Mouse (Mus musculus) kidney, postnatal 25 days (tissue): ENCODE measurements around the gene Prn.

Experiments
- DNase-seq, 2 experiments: peaks; one replicate each; pipeline ENCODE4 v3.0.0; 2021; ENCODE audit warnings: mixed read lengths in 2 of 2

The Prn gene

DNA sequence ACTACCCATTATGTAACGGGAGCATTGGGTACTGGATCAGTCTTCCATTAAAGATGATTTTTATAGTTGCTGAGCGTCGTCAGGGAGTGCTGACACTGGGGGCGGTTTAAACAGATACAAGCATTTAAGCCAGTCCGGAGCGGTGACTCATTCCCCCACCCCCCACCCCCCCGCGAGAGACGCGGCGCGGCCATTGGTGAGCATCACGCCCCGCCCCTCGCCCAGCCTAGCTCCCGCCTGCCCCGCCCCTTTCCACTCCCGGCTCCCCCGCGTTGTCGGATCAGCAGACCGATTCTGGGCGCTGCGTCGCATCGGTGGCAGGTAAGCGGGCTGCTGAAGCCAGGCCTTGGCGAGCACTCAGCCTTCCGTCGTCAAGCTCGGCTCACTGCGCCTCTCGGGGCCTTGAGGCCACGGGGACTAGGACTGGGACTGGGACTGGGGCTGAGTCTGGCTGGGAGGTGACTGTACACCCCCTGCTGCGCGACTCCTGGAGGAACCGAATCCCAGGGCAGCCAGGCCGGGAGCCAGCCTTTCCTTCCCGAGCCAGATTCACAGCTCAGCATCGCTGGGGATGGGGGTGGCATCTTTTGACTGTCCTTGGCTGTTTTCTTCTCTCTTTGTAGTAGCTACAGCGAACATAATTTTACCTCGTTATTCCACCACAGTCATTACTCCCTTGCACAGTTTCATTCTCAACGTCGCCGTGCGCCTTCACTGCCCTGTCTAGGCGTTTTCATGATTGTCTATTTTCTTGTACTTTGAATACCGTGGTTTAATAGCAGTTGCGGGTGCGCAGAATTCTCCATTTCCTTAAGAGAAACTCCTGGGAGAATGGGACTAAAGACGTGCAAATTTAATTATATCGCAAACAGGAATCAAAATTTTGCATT, at the start of gene Prn, which contains the start of gene Prnp:
TSS of gene Prn (plus strand) at position 275 of the 890 bp plus-strand sequence.
TSS of gene Prnp (plus strand) at position 246 of the 890 bp plus-strand sequence.
- peak; percentile 95 to 96 for DNase-seq

- no peak for DNase-seq
These were observed 47.0 kb upstream of the Prn start for GRCm38 (mm10) chr2:131862617-131863275.

- no peak for DNase-seq
These were observed 46.3 kb upstream of the Prn start for GRCm38 (mm10) chr2:131863472-131863871.

- DNase-seq: no peak
These were observed 45.4 kb upstream of the Prn start for GRCm38 (mm10) chr2:131864262-131864796.

DNA sequence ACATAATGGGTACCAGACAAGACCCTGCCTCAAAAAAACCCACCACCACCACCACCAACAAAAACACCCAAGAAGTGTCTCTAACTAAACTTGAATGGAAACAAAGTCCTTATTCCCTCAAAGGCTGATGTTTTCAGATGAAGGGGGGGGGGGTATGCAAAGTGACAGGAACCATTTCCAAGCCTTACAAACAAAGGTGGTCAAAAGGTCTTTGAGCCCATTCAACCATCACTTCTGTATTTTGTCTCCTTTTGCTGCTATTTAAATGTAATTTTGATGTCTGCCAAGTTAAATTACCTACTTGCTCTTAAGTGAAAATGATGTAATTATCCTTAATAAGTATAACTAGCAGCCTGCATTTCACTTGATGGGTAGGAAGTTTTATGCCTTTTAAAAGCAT, 43.1 kb upstream of the Prn start:
- no peak for DNase-seq

DNA sequence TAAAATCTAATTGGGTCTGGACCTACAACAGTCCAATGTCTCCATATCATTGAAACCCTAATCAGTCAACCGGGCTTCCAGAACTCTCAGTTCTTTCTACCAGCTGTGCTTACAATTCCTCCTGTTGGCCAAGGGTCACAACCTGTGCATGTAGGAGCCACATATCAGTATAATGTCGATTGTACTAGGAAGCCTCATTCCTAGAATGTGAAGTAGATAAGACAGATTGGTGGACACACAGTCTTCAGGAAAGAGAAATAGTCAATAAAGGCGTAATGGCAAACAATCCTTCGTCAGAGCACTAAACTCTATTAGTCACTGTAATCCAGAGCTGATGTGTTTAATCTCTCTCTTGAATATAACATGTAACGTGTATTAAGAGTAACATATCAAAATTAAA, 40.8 kb upstream of the Prn start:
- DNase-seq: no peak

DNA sequence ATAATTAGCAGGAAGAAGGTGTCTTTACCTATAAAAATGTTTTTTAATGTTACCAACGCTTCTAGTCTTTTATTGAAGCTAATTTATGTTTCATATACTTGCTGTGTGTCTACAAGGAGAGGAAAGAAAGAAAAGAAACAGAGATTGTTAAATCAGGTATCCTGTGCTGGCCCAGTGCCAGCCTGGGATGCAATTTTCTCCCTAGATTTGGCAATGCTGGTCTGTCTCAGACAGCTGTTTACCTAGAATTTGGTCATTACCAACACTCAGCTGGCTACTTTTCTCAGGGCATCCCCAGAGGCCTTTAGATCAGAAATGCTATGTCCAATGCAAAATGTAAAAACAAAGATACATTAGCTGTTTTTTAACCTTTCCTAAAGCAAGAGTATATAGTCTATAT, 36.4 kb upstream of the Prn start:
- DNase-seq: no peak

GRCm38 (mm10) chr2:131876551-131877265, 33.0 kb upstream of the Prn start:
- no peak for DNase-seq

- DNase-seq: peak in 1 of 2 experiments; percentile 17
These were observed 28.0 kb upstream of the Prn start for GRCm38 (mm10) chr2:131881766-131882165.

- DNase-seq: no peak
These were observed 26.6 kb upstream of the Prn start for GRCm38 (mm10) chr2:131883136-131883535.

- DNase-seq: no peak
These were observed 23.1 kb upstream of the Prn start for GRCm38 (mm10) chr2:131886503-131887160.

DNA sequence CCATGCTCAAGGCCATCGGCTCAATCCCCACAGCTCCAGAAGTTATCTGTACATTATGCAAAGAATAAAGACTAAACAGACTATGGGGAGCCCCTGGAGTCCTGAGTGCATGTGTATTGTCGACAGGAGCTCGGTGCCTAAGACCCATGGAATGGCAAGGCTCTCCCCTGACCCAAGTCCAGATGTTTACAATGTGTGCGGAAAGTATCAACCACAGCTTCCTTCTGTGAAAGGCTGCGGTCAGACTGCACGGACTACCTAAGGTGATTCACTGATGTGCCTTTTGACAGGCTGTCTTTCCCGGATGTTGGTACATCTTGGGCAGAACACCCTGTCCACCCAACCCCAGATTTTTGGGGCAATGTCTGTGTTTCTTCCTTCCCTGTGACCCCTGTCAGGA, 21.5 kb upstream of the Prn start:
- no peak for DNase-seq

- DNase-seq: no peak
These were observed 17.2 kb upstream of the Prn start for GRCm38 (mm10) chr2:131892534-131892933.

- no peak for DNase-seq
These were observed 14.7 kb upstream of the Prn start for GRCm38 (mm10) chr2:131895106-131895505.

DNA sequence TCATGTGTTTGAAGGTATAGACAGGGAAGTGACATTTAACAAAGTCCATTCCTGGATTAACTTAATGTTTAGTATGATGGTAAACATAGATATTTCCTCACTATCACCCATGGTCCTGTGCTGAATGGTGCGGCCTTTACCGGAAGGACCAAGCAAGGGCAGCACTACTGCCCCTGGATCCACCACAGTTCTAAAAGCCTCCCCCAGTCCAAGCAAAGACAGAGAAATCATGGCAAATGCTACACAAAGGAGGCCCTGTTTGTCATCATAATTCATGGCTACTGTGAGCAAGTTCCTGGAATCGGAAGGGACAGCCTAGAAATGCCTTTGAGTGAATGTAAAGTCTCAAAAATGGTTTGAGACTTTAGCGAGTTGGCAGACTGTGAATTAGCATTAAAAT, 13.7 kb upstream of the Prn start:
- DNase-seq: no peak

- DNase-seq: no peak
These were observed 12.2 kb upstream of the Prn start for GRCm38 (mm10) chr2:131897336-131898109.

DNA sequence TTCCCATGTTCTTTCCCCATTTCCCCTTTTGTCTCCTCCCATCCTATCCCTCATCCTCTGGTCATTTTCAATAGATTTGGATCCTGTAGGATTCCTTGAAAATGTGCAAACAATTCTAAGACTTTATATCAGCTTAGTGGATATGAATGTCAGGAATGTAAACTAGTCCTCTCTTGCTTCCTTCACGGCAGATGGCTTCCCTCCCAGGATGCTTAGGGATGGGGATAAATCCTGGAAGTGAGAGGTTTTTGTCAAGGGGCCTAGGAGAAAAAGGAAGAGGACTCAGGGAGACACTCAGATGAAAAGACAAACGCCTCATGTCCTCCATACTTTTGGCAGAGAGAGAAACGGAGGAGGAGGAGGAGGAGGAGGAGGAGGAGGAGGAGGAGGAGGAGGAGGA, 7.3 kb upstream of the Prn start:
- no peak for DNase-seq

GRCm38 (mm10) chr2:131902867-131903266, 6.9 kb upstream of the Prn start:
- no peak for DNase-seq

DNA sequence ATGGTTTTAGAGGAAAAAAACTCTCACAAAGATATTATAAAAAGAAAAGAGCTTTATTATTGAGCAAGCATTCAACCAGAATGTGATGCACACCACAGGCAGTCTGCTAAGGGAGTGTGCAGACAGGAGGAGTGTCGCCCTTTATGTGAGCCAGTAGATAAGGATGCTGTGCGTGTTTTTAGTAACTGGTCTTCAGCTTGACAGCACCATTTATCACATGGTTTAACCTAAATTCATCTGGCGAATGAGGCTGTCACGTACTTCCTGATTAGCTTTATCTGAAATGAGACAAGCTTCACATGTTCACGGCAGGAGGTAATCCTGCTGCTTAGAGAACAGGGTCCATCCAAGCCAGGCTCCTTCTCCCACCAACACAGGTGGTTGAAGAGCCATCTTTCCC, 4.7 kb upstream of the Prn start:
- DNase-seq: no peak

DNA sequence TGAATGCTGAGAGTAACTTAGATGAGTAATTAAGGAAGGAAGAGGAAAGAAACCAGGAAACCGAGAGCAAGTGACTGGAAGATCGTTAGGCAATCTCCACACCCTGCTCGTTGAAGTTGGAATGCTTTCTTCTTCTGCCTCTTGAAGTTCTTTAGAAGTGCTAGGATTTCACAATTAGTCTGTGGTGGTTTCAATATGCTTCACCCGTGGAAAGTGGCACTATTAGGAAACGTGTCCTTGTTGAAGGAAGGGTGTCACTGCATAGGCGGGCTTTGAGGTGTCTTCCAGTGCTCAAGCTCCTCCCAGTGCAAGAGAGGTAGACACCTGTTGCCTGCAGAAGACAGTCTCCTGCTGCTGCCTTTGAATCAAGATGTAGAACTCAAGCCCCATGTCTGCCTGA, 4.0 kb upstream of the Prn start:
- DNase-seq: no peak

DNA sequence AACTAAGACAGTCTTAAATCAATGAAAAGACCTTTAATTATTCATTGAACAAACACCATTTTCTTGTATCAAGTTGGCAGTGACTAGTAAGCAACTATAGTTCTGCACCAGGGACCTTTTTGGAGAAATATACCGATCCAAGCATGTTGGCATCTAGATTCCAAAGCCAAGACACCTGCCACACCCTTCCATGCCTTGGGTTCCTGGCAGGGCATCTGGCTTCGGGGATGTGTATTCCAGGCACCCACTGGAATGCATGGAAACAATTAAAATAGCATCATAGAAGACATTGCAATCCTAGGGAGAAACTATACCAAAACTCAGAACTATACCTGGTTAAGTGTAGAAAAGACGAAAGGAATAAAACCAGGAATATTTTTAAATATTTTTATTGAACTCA, 3.5 kb upstream of the Prn start:
- no peak for DNase-seq

GRCm38 (mm10) chr2:131906846-131907245, 2.9 kb upstream of the Prn start:
- peak; percentile 46 to 66 for DNase-seq
